Mouse (Mus musculus) bone marrow, adult 2 months (tissue): ENCODE measurements at regions not wholly inside any gene's neighbourhood (a gene's known extent, or its start where the extent isn't known, plus 50 kb on each side); places are given as distances from the start of the nearest gene placed in this dataset.

ENCODE experiments used
- H3K27ac ChIP-seq: fragments of 200-500 bp; 2 replicates; pipeline ENCODE4 v1.5.1; 2012; ENCODE audit warnings: low read depth, mild to moderate bottlenecking, control low read depth, inconsistent platforms, low read length; ENCODE audit not compliant: control insufficient read depth, poor library complexity, insufficient read depth
- H3K4me1 ChIP-seq: fragments of 200-500 bp; 2 replicates; pipeline ENCODE4 v1.6.1; 2011; ENCODE audit warnings: low read length; ENCODE audit not compliant: control insufficient read depth, insufficient read depth
- H3K4me3 ChIP-seq: fragments of 200-500 bp; replicated peaks from 2 replicates; pipeline ENCODE3; 2011; ENCODE audit warnings: mild to moderate bottlenecking, low read depth, low read length, control low read depth; ENCODE audit not compliant: control insufficient read depth
- CTCF ChIP-seq: fragments of 200-500 bp; IDR thresholded peaks from 2 replicates; pipeline ENCODE4 v1.5.1; 2011; ENCODE audit warnings: low read length, control low read depth; ENCODE audit not compliant: control insufficient read depth, insufficient read depth
- POLR2A ChIP-seq: fragments of 200-500 bp; IDR thresholded peaks from 2 replicates; pipeline ENCODE4 v1.6.1; 2011; ENCODE audit warnings: low read depth, mild to moderate bottlenecking, control low read depth, low read length, borderline replicate concordance; ENCODE audit not compliant: control insufficient read depth
- WGBS: fragments of 180-500 bp; shearing (Covaris S2); methylation state at CpG from one replicate; pipeline ENCODE4 v1.1.7; 2018; 5-methylcytosine and 5-hydroxymethylcytosine counted together

DNA sequence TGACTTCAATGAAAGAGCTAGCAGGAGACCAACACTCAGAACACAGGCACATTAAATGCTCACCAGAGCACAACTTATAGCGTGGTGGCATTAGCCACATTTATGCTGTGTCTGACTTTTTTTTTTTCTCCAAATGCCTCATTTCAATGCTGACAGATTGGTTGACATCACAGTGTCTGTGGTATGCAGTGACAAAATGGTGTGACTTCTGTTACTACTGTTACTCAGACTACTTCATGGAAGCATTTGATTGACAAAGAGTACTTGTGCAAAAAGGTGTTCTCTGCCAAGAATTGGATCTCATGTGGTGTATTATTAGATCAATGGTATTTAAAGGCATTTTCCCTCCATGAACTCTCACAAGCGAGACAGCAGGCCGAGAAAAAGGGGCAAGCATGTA is 314.8 kb downstream of the Cmpk2 start:
- 77% methylated on average over 3 of the region's 3 CpGs for WGBS
- TF ChIP-seq CTCF (no peak), POLR2A (no peak)
- H3K27ac ChIP-seq: no peak overlapping the region
- no peak overlapping the region for H3K4me3 ChIP-seq
- no peaks in the 10 kb centered on the region for H3K4me1 ChIP-seq

- no peak overlapping the region for H3K27ac ChIP-seq
- no peaks in the 10 kb centered on the region for H3K4me1 ChIP-seq
- H3K4me3 ChIP-seq: no peak overlapping the region
- no peak for TF ChIP-seq CTCF
- no peak for TF ChIP-seq POLR2A
- WGBS: 61% methylated on average over 3 of the region's 3 CpGs
These were observed 312.5 kb downstream of the Cmpk2 start for GRCm38 (mm10) chr12:26781537-26781936.

GRCm38 (mm10) chr12:26778796-26779195 is 309.8 kb downstream of the Cmpk2 start:
- no peak overlapping the region for H3K4me3 ChIP-seq
- TF ChIP-seq CTCF: no peak
- no peak for TF ChIP-seq POLR2A
- H3K4me1 ChIP-seq: no peaks in the 10 kb centered on the region
- H3K27ac ChIP-seq: no peak overlapping the region
- WGBS: 63% methylated on average over 3 of the region's 3 CpGs

- WGBS: 77% methylated on average over 1 of the region's 1 CpGs
- Histone ChIP-seq H3K4me3 (no peak overlapping the region), H3K27ac (no peak overlapping the region), H3K4me1 (no peaks in the 10 kb centered on the region)
- no peak for TF ChIP-seq CTCF
These were observed 308.0 kb downstream of the Cmpk2 start for GRCm38 (mm10) chr12:26776986-26777385.

DNA sequence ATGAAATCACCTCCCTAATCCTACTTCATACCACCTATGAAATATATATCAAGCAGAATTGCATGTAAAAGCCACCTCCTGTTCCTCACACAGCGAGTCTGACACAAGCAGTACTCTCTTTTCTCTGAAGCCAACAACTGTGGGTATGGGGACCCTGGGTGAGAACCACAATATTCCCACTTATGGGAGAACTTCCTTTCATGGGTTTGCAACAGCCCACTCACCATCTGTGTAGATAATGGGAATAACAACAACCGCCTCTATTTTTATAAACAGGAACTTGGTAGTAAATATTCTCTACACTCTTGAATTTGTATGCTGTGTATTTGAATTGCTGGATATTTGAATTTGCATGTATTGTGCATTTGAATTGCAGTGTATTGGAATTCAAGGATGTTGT is 305.0 kb downstream of the Cmpk2 start:
- WGBS: 76% methylated on average over 2 of the region's 2 CpGs
- no peak for TF ChIP-seq POLR2A
- TF ChIP-seq CTCF: no peak
- Histone ChIP-seq H3K4me3 (no peak overlapping the region), H3K27ac (no peak overlapping the region), H3K4me1 (no peaks in the 10 kb centered on the region)

DNA sequence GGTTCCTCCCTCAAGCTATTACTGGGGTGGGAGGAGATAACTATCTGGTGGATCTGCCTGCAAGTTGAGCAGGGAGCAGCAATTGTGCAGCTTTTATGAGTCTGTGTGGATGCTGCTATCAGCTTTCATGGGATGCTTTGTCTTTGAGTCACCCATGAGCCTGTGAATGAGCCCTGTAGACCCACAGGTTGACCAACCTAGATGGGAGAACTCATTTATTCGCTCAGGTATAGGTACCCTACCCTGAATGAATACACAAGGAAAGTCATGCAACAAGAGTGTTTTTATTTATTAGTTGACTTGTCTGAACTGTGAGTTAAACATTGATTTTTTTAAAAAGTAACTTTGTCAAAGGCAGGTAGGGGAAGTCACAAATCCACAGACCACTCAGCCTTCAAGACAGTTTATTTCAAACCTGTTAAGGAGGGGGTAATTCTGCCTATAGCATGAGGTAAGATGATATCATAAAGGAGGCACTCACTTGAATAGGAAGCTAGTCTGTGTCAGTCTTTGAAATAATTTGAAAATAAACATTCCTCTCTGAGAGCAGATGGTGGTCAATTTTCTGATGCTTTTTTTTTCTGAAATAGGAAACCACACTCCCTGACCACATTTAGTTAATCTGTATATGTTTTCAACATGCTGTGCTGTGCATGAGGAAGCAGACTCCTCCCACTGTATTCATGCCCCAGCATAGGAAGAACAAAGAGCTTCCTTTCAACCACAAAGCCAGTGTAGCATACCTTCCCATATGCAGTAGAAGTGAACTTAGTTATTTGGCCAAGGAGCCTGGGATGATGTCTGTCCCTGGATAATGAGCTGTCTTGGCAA is 302.0 kb downstream of the Cmpk2 start:
- H3K4me3 ChIP-seq: no peak overlapping the region
- no peak for TF ChIP-seq POLR2A
- TF ChIP-seq CTCF: no peak
- 69% methylated on average over 1 of the region's 1 CpGs for WGBS
- no peak overlapping the region for H3K27ac ChIP-seq
- no peaks in the 10 kb centered on the region for H3K4me1 ChIP-seq

DNA sequence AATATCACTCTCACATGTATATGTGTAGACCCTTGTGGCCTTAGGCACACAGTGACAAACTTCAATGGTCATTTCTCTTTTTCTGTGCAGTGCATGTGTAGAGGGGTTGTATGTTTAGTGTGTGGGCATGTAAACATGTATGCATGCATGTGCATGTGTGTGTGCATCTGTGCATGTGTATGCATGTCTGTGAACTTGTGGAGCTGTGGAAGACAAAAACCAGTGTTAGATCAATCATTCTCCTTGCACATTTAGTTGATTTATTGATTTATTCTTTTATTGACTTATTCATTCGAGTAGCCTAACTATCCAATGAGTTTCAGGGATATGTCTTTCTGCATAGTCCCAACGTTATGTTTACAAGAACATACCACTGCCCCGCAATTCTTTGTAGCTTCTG is 298.5 kb downstream of the Cmpk2 start:
- H3K4me1 ChIP-seq: no peaks in the 10 kb centered on the region
- 64% methylated on average over 3 of the region's 3 CpGs for WGBS
- H3K4me3 ChIP-seq: no peak overlapping the region
- TF ChIP-seq POLR2A: no peak
- TF ChIP-seq CTCF: no peak
- H3K27ac ChIP-seq: no peak overlapping the region

DNA sequence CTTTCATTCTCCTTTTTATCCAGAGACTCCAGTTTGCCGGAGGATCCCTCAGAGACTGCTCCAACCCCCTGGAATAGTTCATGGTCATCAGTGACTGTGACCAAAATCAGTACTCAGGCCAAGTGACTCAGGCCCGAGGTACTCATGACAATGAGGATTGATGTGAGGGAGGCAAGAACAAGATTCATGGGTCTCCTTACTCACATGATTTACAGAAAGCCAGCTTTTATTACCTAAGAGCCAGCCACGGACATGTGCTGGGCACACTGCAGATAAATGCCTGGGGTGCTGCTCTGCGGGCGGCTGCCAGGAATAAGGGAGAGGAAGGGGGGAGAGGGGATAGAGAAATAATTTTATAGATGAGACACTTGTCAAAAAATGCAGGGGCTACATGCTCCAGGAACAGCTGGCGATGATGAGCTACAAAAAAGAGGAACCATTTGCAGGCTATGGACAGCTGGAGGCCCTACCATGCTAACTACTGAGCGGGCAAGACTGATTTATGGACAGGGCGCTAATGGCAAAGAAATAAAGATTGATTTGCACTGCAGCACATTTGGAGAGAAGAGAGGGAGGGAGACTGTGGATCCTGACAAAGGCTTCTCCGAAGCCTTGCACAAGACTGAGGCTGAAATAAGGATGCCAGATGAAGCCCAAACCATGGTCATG is 289.8 kb downstream of the Cmpk2 start:
- Histone ChIP-seq H3K4me1 (no peaks in the 10 kb centered on the region), H3K27ac (no peak overlapping the region), H3K4me3 (no peak overlapping the region)
- TF ChIP-seq POLR2A (no peak), CTCF (no peak)
- 66% methylated on average over 9 of the region's 9 CpGs for WGBS

- no peak overlapping the region for H3K27ac ChIP-seq
- H3K4me1 ChIP-seq: no peaks in the 10 kb centered on the region
- TF ChIP-seq CTCF (no peak), POLR2A (no peak)
- WGBS: 67% methylated on average over 2 of the region's 2 CpGs
- H3K4me3 ChIP-seq: no peak overlapping the region
These were observed 287.3 kb downstream of the Cmpk2 start for GRCm38 (mm10) chr12:26756284-26756683.
